Mouse (Mus musculus): ENCODE measurements around the gene Tnrc6c. TPM values are rescaled to one million over a fixed set of nuclear protein-coding genes. Genes with fewer than 3 reads are reported as not detected.

Tnrc6c gene
- total and polyA plus RNA-seq, 2 experiments, result 5.7 to 6.3 TPM

DNA sequence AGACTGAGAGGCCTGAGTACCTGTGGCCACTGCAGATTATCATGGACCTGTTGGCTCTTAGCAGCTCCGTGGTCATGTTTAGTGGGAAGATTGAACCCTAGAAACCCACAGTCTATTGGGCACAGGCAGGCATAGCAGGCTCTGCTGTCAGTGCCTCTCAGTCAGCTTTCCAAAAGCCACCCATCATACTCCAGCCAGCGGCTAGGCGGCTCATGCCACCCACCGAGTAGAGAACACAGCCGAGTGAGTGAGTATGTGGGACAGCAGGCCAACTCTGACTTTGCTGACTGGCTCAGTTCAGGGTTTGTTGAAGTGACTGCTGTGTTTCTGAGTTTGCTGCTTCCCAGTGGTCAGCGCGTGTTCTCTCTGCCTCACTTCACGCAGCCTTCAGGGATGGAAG, 88.2 kb downstream of the Tnrc6c start:
- no peak for DNase-seq (ENCODE audit: extremely low read depth, low read depth, low spot score)
- no peak overlapping the region for H3K27ac ChIP-seq (replicated peaks; ENCODE audit: insufficient read depth, low read depth, low read length)
- H3K36me3 ChIP-seq (ENCODE audit: control insufficient read depth, insufficient read depth, low read length), result peaks cover 54% of the 10 kb centered on the region
- H3K9ac ChIP-seq (ENCODE audit: low read depth, low read length), result no peak overlapping the region
- no peaks in the 10 kb centered on the region for H3K4me1 ChIP-seq (ENCODE audit: control insufficient read depth, insufficient read depth, low read length)
- no peaks in the 10 kb centered on the region for H3K79me2 ChIP-seq (ENCODE audit: control insufficient read depth, insufficient read depth, low read length)
- WGBS, result 92% methylated on average over 8 of the region's 8 CpGs
- no peak overlapping the region for H3K4me3 ChIP-seq (ENCODE audit: insufficient read depth, low read depth, low read length)
- no peaks in the 10 kb centered on the region for H3K27me3 ChIP-seq (ENCODE audit: control insufficient read depth, insufficient read depth, low read length)
- TF ChIP-seq CTCF (IDR thresholded peaks at IDR 0.05; ENCODE audit: low read depth, low read length), result no peak
- no peak for TF ChIP-seq POLR2A (IDR thresholded peaks at IDR 0.05; ENCODE audit: extremely low read depth, insufficient read depth, low read length)

DNA sequence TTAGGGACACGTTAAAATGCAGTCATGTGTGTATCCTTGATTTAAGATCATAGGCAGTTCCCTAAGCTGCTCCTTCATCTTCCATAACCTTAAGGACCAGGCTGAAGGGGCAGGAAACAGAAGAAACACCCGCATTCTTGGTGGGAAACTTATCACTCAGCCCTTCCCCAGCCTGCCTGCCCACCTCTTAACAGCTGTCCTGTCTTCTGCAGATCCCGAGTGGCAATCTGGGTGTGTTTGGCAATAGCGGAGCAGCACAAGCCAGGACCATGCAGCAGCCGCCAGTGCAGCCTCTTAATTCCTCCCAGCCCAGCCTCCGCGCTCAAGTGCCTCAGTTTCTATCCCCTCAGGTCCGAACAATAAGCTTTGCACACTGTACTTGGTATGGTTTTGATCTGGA, 88.6 kb downstream of the Tnrc6c start:
- TF ChIP-seq CTCF (IDR thresholded peaks at IDR 0.05; ENCODE audit: low read depth, low read length) (no peak), POLR2A (IDR thresholded peaks at IDR 0.05; ENCODE audit: extremely low read depth, insufficient read depth, low read length) (no peak)
- Histone ChIP-seq H3K4me1 (ENCODE audit: control insufficient read depth, insufficient read depth, low read length) (no peaks in the 10 kb centered on the region), H3K9ac (ENCODE audit: low read depth, low read length) (no peak overlapping the region), H3K4me3 (ENCODE audit: insufficient read depth, low read depth, low read length) (no peak overlapping the region), H3K27ac (replicated peaks; ENCODE audit: insufficient read depth, low read depth, low read length) (no peak overlapping the region), H3K27me3 (ENCODE audit: control insufficient read depth, insufficient read depth, low read length) (no peaks in the 10 kb centered on the region), H3K36me3 (ENCODE audit: control insufficient read depth, insufficient read depth, low read length) (peaks cover 58% of the 10 kb centered on the region), H3K79me2 (ENCODE audit: control insufficient read depth, insufficient read depth, low read length) (no peaks in the 10 kb centered on the region)
- no peak for DNase-seq (ENCODE audit: extremely low read depth, low read depth, low spot score)
- WGBS, result 92% methylated on average over 8 of the region's 8 CpGs

- no peaks in the 10 kb centered on the region for H3K4me1 ChIP-seq (ENCODE audit: control insufficient read depth, insufficient read depth, low read length)
- H3K4me3 ChIP-seq (ENCODE audit: insufficient read depth, low read depth, low read length), result no peak overlapping the region
- peaks cover 57% of the 10 kb centered on the region for H3K36me3 ChIP-seq (ENCODE audit: control insufficient read depth, insufficient read depth, low read length)
- no peaks in the 10 kb centered on the region for H3K79me2 ChIP-seq (ENCODE audit: control insufficient read depth, insufficient read depth, low read length)
- no peaks in the 10 kb centered on the region for H3K27me3 ChIP-seq (ENCODE audit: control insufficient read depth, insufficient read depth, low read length)
- no peak overlapping the region for H3K9ac ChIP-seq (ENCODE audit: low read depth, low read length)
- no peak for DNase-seq (ENCODE audit: extremely low read depth, low read depth, low spot score)
- 89% methylated on average over 4 of the region's 4 CpGs for WGBS
- no peak for TF ChIP-seq CTCF (IDR thresholded peaks at IDR 0.05; ENCODE audit: low read depth, low read length)
- TF ChIP-seq POLR2A (IDR thresholded peaks at IDR 0.05; ENCODE audit: extremely low read depth, insufficient read depth, low read length), result no peak
- no peak overlapping the region for H3K27ac ChIP-seq (replicated peaks; ENCODE audit: insufficient read depth, low read depth, low read length)
Observed at GRCm38 (mm10) chr11:117743454-117744030, 89.5 kb downstream of the Tnrc6c start.

GRCm38 (mm10) chr11:117748628-117749027, 94.5 kb downstream of the Tnrc6c start:
- Histone ChIP-seq H3K4me3 (ENCODE audit: insufficient read depth, low read depth, low read length) (no peak overlapping the region), H3K36me3 (ENCODE audit: control insufficient read depth, insufficient read depth, low read length) (peaks cover 55% of the 10 kb centered on the region), H3K79me2 (ENCODE audit: control insufficient read depth, insufficient read depth, low read length) (no peaks in the 10 kb centered on the region), H3K4me1 (ENCODE audit: control insufficient read depth, insufficient read depth, low read length) (no peaks in the 10 kb centered on the region), H3K27ac (replicated peaks; ENCODE audit: insufficient read depth, low read depth, low read length) (no peak overlapping the region), H3K27me3 (ENCODE audit: control insufficient read depth, insufficient read depth, low read length) (no peaks in the 10 kb centered on the region), H3K9ac (ENCODE audit: low read depth, low read length) (no peak overlapping the region)
- no peak for DNase-seq (ENCODE audit: extremely low read depth, low read depth, low spot score)
- TF ChIP-seq CTCF (IDR thresholded peaks at IDR 0.05; ENCODE audit: low read depth, low read length) (no peak), POLR2A (IDR thresholded peaks at IDR 0.05; ENCODE audit: extremely low read depth, insufficient read depth, low read length) (no peak)
- 93% methylated on average over 4 of the region's 4 CpGs for WGBS

- Histone ChIP-seq H3K9ac (ENCODE audit: low read depth, low read length) (no peak overlapping the region), H3K79me2 (ENCODE audit: control insufficient read depth, insufficient read depth, low read length) (no peaks in the 10 kb centered on the region), H3K27ac (replicated peaks; ENCODE audit: insufficient read depth, low read depth, low read length) (no peak overlapping the region), H3K4me3 (ENCODE audit: insufficient read depth, low read depth, low read length) (no peak overlapping the region), H3K4me1 (ENCODE audit: control insufficient read depth, insufficient read depth, low read length) (no peaks in the 10 kb centered on the region), H3K36me3 (ENCODE audit: control insufficient read depth, insufficient read depth, low read length) (peaks cover 61% of the 10 kb centered on the region), H3K27me3 (ENCODE audit: control insufficient read depth, insufficient read depth, low read length) (no peaks in the 10 kb centered on the region)
- DNase-seq (ENCODE audit: extremely low read depth, low read depth, low spot score), result no peak
- TF ChIP-seq POLR2A (IDR thresholded peaks at IDR 0.05; ENCODE audit: extremely low read depth, insufficient read depth, low read length), result no peak
- TF ChIP-seq CTCF (IDR thresholded peaks at IDR 0.05; ENCODE audit: low read depth, low read length), result no peak
- 90% methylated on average over 9 of the region's 10 CpGs for WGBS
Observed at GRCm38 (mm10) chr11:117749414-117749813, 95.3 kb downstream of the Tnrc6c start.

- Histone ChIP-seq H3K27me3 (ENCODE audit: control insufficient read depth, insufficient read depth, low read length) (no peaks in the 10 kb centered on the region), H3K4me3 (ENCODE audit: insufficient read depth, low read depth, low read length) (no peak overlapping the region), H3K4me1 (ENCODE audit: control insufficient read depth, insufficient read depth, low read length) (no peaks in the 10 kb centered on the region), H3K27ac (replicated peaks; ENCODE audit: insufficient read depth, low read depth, low read length) (no peak overlapping the region), H3K79me2 (ENCODE audit: control insufficient read depth, insufficient read depth, low read length) (no peaks in the 10 kb centered on the region), H3K36me3 (ENCODE audit: control insufficient read depth, insufficient read depth, low read length) (peaks cover 52% of the 10 kb centered on the region), H3K9ac (ENCODE audit: low read depth, low read length) (no peak overlapping the region)
- TF ChIP-seq CTCF (IDR thresholded peaks at IDR 0.05; ENCODE audit: low read depth, low read length) (no peak), POLR2A (IDR thresholded peaks at IDR 0.05; ENCODE audit: extremely low read depth, insufficient read depth, low read length) (no peak)
- WGBS, result 90% methylated on average over 6 of the region's 6 CpGs
- no peak for DNase-seq (ENCODE audit: extremely low read depth, low read depth, low spot score)
Observed at GRCm38 (mm10) chr11:117751544-117751943, 97.5 kb downstream of the Tnrc6c start.
